Mouse (Mus musculus): ENCODE data around the gene Erv3.

DNA sequence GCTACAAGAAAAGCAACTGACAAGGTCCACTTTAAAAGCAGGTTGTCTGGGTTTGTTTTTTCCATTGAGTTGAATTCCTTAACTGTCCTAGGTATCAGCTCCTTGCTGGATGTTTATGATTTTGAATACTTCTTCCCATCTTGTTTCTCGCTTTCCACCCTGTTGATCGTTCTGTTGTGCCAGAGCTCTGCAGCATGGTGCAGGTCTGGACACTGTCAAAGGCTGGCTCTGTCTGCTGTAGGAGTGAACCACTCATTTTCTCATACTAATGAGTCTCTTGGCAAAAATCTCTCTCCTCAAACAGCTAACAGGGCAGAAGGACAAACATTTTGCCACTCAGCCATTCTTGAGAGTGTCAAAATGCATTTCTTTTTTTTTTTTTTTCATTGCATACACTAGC is 35.6 kb upstream of the Erv3 start:
- TF ChIP-seq CTCF (conservative IDR thresholded peaks at IDR 0.05 in 1 of 2, IDR thresholded peaks at IDR 0.05 in 1 of 2; ENCODE audit: low read depth in 2 of 2, low read length in 2 of 2) (no peak), EP300 (IDR thresholded peaks at IDR 0.05; ENCODE audit: low read length) (no peak)
